Mouse (Mus musculus) heart, embryonic 15.5 days (tissue): ENCODE measurements around the gene Armt1. TPM values are rescaled to one million over a fixed set of nuclear protein-coding genes. Genes with fewer than 3 reads are reported as not detected.
"Not testable (repeated sequence)": the region's sequence is repeated elsewhere in the genome, so short reads cannot be mapped to it uniquely, and the experiment has no call there.

Source experiments
- ATAC-seq: fragments of 200-750 bp; cut with Nextera tagmentation; replicated peaks from 2 replicates; pipeline ENCODE4 v1.8.0; 2017; ENCODE audit warnings: low read depth, moderate TSS enrichment; ENCODE audit not compliant: insufficient number of reproducible peaks, insufficient read depth, low FRiP score
- H3K27ac ChIP-seq: fragments of 300-500 bp; sonication (generic); 2 replicates; pipeline ENCODE4 v1.5.1; 2015; ENCODE audit warnings: mild to moderate bottlenecking, inconsistent platforms
- H3K27me3 ChIP-seq: fragments of 300-500 bp; sonication (generic); 2 replicates; pipeline ENCODE4 v1.6.1; 2015; ENCODE audit warnings: inconsistent platforms
- H3K36me3 ChIP-seq: fragments of 300-500 bp; sonication (generic); 2 replicates; pipeline ENCODE4 v1.6.1; 2015; ENCODE audit warnings: mild to moderate bottlenecking, inconsistent platforms
- H3K4me1 ChIP-seq: fragments of 300-500 bp; sonication (generic); replicated peaks from 2 replicates; pipeline ENCODE4 v1.6.1; 2015; ENCODE audit warnings: inconsistent platforms
- H3K4me2 ChIP-seq: fragments of 300-500 bp; sonication (generic); 2 replicates; pipeline ENCODE4 v1.6.1; 2015; ENCODE audit warnings: inconsistent platforms, mild to moderate bottlenecking, moderate library complexity
- H3K4me3 ChIP-seq: fragments of 300-500 bp; sonication (generic); 2 replicates; pipeline ENCODE4 v1.5.1; 2015; ENCODE audit warnings: mild to moderate bottlenecking, inconsistent platforms
- H3K9ac ChIP-seq: fragments of 300-500 bp; sonication (generic); 2 replicates; pipeline ENCODE4 v1.6.1; 2015; ENCODE audit warnings: mild to moderate bottlenecking, inconsistent platforms
- H3K9me3 ChIP-seq: fragments of 300-500 bp; sonication (generic); replicated peaks from 2 replicates; pipeline ENCODE4 v1.6.1; 2016; ENCODE audit warnings: inconsistent platforms
- WGBS: fragments of 180-500 bp; shearing (Covaris S2); methylation state at CpG from one replicate; pipeline ENCODE4 v1.1.7; 2015; ENCODE audit warnings: mixed read lengths; 5-methylcytosine and 5-hydroxymethylcytosine counted together
- polyA plus RNA-seq: library from polyadenylated mRNA; unstranded; fragments of >200 nt; fragmentation: Nextera tagmentation; extraction: Ambion mirVana; gene quantifications from 2 replicates; pipeline ENCODE4 v1.2.1, GENCODE M21; 2015

The Armt1 gene
- polyA plus RNA-seq, 1 experiment from 2014 or later = 14.0 TPM

DNA sequence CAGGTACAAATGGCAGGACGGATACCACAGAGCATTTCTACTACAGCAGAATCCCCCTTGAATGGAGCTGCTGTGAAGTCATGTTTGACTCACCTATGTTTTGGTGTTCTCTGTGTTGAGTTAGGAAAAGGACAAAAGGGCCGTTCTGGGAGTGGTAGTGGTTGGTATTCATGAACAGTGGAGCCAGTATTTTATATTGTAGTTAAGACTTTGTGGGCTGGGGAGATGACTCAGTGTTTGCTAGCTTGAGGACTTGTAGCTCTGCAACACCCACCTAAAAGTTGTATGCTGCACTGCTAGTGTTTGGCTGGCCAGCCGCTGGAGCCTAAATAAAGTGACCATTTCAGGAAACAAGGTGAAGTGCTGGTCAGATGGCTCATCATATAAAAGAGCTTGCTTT, 36.9 kb upstream of the Armt1 start:
- H3K36me3 ChIP-seq = peaks cover 4% of the 10 kb centered on the region; the same call in 1 of the 2 replicates
- H3K9ac ChIP-seq = no peak overlapping the region
- no peaks in the 10 kb centered on the region for H3K9me3 ChIP-seq
- H3K27me3 ChIP-seq = no peaks in the 10 kb centered on the region
- H3K4me1 ChIP-seq = peaks cover 23% of the 10 kb centered on the region
- no peak overlapping the region for H3K27ac ChIP-seq
- no peak overlapping the region for H3K4me3 ChIP-seq
- no peak overlapping the region for H3K4me2 ChIP-seq
- WGBS = 88% methylated on average over 3 of the region's 3 CpGs
- ATAC-seq = no peak

DNA sequence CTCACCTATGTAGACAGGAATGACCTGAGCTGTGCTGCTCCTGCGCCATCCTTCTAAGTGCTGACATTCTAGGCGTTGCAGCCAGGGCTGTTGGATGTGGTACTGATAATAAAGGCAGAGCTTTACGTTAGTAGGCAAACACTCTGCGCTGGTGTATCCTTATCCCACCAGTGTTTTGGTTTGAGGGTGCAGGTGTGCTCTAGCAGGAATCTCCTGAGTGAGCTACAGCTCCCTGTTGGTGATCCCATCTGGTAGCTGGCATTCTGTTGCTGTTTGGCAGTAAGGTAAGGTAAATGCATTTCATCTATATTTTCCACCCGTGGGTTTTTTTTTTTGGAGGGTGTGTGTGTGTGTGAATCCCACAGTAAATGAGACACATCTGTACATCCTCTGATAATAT, 34.2 kb upstream of the Armt1 start:
- WGBS = 78% methylated on average over 5 of the region's 5 CpGs
- Histone ChIP-seq H3K27me3 (no peaks in the 10 kb centered on the region), H3K4me2 (no peak overlapping the region), H3K4me1 (peaks cover 6% of the 10 kb centered on the region; the same call in 1 of the 2 replicates), H3K9me3 (no peaks in the 10 kb centered on the region), H3K4me3 (no peak overlapping the region), H3K9ac (no peak overlapping the region), H3K27ac (no peak overlapping the region), H3K36me3 (peaks cover 12% of the 10 kb centered on the region)
- no peak for ATAC-seq

DNA sequence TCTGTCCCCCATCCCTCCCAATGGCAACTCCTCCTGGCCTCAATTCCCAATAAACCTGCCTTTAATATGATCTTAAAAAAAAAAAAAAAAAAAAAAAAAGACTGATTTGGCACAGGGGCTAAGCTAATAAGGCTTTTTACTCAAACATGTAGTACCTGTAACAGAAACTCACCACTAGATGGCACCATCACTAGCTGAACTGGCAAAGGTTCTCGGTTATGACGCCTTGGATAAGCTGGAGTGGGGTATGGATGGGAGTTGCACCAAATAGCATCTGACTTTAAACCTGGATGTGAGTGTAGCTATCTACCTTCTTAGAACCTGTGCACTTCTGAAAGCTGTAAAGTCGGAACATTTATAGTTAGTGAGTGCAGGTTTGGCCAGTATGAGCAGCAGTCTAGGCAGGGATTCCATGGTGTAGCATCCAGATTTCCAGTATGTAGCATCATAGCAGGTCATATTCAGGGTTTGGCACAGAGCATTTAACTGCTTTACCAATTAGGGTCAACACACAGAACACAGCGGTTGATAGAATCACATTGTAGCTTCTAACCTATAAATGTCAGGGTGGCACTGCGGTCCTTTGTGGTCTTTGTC, 27.3 kb upstream of the Armt1 start:
- Histone ChIP-seq H3K9me3 (no peaks in the 10 kb centered on the region), H3K27me3 (no peaks in the 10 kb centered on the region), H3K4me1 (peaks cover 15% of the 10 kb centered on the region), H3K4me2 (no peak overlapping the region), H3K4me3 (no peak overlapping the region), H3K36me3 (peaks cover 39% of the 10 kb centered on the region), H3K27ac (peak overlapping the region; percentile 66), H3K9ac (no peak overlapping the region)
- 0 out of 2 replicates have a peak, but pooled peaks have one; percentile 15 for ATAC-seq
- WGBS = 54% methylated on average over 5 of the region's 5 CpGs

DNA sequence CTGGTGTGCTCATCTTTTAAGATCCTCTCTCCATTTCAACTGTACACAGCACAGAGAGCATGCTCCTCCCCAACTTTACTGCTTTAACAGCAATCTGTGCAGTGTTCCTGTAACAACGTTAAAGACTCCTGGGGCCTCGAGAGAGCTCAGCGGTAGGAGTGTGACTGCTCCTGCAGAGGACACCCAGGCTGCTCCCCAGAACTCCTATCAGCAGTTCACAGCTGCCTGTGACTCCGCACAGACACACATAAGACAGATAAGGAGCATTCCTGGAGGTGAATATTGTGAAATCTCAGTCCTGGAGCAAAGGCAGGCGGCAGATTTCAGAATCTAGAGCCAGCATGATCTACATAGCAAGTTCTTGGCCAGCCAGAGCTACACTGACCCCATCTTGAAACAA, 26.8 kb upstream of the Armt1 start:
- ATAC-seq = peak; percentile 67
- Histone ChIP-seq H3K27me3 (no peaks in the 10 kb centered on the region), H3K4me1 (peaks cover 15% of the 10 kb centered on the region), H3K9ac (no peak overlapping the region), H3K36me3 (peaks cover 44% of the 10 kb centered on the region), H3K4me2 (no peak overlapping the region), H3K9me3 (no peaks in the 10 kb centered on the region), H3K4me3 (no peak overlapping the region), H3K27ac (peak overlapping the region; percentile 66)
- WGBS = 25% methylated on average over 5 of the region's 5 CpGs

DNA sequence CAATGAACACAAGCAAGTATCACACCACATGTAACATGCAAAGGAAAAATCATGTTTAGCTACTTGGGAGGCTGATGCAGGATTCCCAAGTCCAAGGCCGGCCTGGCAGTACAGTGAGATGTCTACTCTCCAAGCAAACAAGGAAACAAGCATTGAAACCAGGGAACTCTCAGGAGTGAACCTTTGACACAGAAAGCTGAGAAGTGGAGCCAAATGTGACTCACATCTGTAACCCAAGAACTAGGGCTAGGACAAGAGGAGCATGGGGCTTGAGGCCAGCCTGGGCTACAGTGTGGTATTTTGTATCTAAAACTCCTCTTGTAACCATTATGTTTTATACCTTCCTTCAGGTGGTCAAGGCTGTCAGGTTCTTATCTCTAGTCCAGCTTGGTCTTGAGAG, 25.1 kb upstream of the Armt1 start:
- H3K9ac ChIP-seq = no peak overlapping the region
- WGBS = 93% methylated on average over 1 of the region's 1 CpGs
- H3K27ac ChIP-seq = no peak overlapping the region
- no peaks in the 10 kb centered on the region for H3K27me3 ChIP-seq
- H3K36me3 ChIP-seq = peaks cover 53% of the 10 kb centered on the region
- ATAC-seq = no peak
- H3K4me3 ChIP-seq = no peak overlapping the region
- no peak overlapping the region for H3K4me2 ChIP-seq
- H3K9me3 ChIP-seq = no peaks in the 10 kb centered on the region
- H3K4me1 ChIP-seq = peaks cover 15% of the 10 kb centered on the region

DNA sequence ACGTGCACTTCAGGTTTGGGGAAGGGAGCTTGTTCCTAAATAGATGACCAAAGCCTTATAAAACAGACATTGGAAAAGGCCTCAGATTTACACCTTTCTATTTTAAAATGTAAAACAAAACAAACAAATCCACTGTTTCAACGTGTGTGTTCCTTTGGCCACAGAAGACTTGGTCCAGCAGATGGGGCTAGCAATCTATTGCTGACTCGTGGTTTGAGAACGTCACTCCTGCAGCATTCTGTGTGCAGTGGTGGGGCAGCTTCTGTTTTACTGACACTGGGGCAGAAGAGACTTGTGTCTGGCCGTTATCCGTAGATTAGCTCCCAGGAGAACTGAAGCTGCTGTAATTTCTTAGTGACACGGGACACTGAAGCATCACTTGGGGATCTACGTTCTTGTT, 7.0 kb upstream of the Armt1 start:
- Histone ChIP-seq H3K4me1 (peaks cover 8% of the 10 kb centered on the region), H3K9me3 (no peaks in the 10 kb centered on the region), H3K4me2 (no peak overlapping the region), H3K9ac (no peak overlapping the region), H3K36me3 (peaks cover 65% of the 10 kb centered on the region), H3K4me3 (no peak overlapping the region), H3K27ac (no peak overlapping the region), H3K27me3 (no peaks in the 10 kb centered on the region)
- WGBS = 75% methylated on average over 8 of the region's 8 CpGs
- no peak for ATAC-seq

DNA sequence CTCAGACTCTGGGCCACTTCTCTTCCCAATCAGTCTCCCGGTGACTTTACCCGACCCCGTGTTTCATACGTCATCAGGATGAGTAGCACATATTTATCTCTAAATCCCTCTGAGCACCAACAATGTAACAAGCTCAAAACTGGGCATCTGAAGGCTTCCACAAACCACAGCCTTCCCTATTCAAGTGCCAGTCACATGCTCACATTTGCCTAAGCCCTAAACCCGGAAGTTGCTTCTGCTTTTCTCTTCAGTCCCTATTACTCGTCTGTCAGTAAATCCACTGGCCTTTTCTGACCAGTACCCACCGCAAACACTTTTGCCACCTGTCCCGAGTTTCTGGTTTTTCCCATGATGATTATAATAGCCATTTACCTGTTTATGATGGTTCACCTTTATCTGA, 1.9 kb upstream of the Armt1 start:
- Histone ChIP-seq H3K27me3 (no peaks in the 10 kb centered on the region), H3K4me3 (peak overlapping the region; percentile 70), H3K27ac (peak overlapping the region; percentile 76), H3K9me3 (no peaks in the 10 kb centered on the region), H3K4me1 (peaks cover 23% of the 10 kb centered on the region), H3K9ac (peak overlapping the region; percentile 64; the same call in 1 of the 2 replicates), H3K36me3 (peaks cover 28% of the 10 kb centered on the region), H3K4me2 (peak overlapping the region; percentile 75)
- no peak for ATAC-seq
- 81% methylated on average over 8 of the region's 8 CpGs for WGBS

DNA sequence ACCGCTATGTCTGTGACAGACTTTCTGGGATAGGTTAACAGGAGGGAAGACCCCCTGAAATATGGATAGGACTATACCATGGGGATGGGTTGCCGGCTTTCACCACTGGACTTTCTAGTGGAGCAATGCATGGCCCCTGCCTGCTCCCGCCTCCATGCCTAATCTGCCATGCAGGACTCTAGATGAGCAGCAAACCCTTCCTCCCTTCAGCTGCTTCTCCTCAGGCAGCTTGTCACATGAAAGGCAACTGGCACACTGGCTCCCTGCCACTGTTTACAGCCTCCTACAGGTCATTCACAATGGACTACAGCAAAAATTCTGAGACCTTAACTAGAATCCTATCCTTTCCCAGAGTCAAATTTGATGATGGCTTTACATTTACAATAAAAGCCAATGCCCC, 1.4 kb upstream of the Armt1 start:
- H3K36me3 ChIP-seq = peaks cover 24% of the 10 kb centered on the region
- peaks cover 23% of the 10 kb centered on the region for H3K4me1 ChIP-seq
- 88% methylated on average over 3 of the region's 3 CpGs for WGBS
- no peaks in the 10 kb centered on the region for H3K27me3 ChIP-seq
- H3K27ac ChIP-seq = peak overlapping the region; percentile 76
- H3K9me3 ChIP-seq = no peaks in the 10 kb centered on the region
- H3K4me3 ChIP-seq = peak overlapping the region; percentile 70
- peak overlapping the region; percentile 75 for H3K4me2 ChIP-seq
- no peak for ATAC-seq
- H3K9ac ChIP-seq = peak overlapping the region; percentile 64

DNA sequence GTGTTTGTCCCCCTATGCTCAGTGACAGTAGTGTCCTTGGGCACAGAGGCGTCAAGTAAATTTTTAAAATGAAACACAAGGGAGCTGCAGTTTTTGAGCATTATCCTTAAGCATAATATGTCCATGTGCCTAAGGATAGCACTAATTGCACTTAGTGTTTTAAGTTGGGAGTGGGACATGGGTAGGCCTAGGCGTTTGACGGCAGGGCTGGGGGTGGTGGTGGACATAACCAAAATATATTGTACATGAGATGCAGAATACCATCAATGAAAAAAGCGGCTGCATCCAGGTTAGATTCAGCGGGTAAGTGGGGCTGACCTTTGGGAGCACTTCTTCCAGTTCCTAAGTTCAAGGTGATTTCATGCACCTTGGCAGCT, 533 bp upstream of the Armt1 start:
- ATAC-seq = 0 out of 2 replicates have a peak, but pooled peaks have one; percentile 0
- peaks cover 23% of the 10 kb centered on the region for H3K4me1 ChIP-seq
- WGBS = 9% methylated on average over 5 of the region's 5 CpGs
- no peaks in the 10 kb centered on the region for H3K27me3 ChIP-seq
- peak overlapping the region; percentile 70 for H3K4me3 ChIP-seq
- peak overlapping the region; percentile 75 for H3K4me2 ChIP-seq
- H3K9ac ChIP-seq = peak overlapping the region; percentile 64
- H3K9me3 ChIP-seq = no peaks in the 10 kb centered on the region
- peak overlapping the region; percentile 76 for H3K27ac ChIP-seq
- peaks cover 15% of the 10 kb centered on the region; the same call in 1 of the 2 replicates for H3K36me3 ChIP-seq

DNA sequence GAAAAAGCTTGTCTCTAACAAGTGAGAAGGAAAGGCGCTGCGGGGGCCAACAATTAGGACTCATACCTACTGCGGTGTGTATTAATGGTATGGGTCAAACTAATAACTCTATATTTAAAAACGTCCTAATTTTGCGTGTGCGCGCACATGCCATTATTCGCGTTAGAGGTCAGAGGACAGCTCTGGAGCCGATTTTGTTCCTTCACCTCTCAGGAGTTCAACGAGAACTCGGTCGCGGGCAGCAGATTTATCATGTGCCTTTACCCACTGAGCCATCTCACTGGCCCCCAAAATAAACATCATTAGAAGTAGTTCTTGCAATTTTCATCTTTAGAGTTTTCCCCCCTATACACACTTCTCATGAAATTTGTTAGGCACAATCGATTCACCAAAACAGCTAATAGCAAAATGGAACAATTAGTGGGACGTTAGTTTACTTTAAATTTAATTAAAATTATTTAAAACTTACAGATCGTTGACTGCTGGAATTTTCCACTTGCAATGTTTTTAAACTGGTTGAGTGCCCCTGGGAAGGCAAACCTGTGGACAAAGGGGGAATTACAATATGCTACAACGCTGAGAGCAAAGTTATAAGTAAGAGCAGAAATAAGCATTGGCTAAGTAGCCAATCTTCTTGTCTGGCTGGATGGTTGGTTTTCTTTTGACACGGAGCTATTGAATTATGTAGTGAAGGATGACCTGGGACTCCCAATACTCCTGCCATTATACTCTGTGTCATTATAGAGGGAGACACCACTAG, 909 bp downstream of the Armt1 start:
- 9% methylated on average over 19 of the region's 19 CpGs for WGBS
- ATAC-seq = no peak

DNA sequence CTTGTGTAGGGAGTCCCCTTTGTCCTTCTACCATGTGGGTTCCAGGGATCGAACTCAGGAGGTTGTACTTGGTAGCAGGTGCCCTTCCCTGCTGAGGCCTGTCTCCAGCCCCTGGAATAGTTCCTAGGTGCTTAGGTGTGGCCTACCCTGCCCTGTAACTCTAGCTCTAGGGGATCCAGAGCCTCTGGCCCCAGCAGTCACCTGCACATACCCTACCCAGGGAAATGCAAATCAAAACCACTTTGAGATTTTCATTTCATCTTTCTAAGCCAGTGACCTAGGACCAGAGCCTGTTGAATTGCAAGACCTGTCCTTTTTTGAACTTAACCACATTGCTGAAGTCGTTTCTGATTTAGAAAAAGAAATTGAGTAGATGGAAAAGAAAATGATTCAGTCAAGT, 1.6 kb downstream of the Armt1 start:
- H3K9ac ChIP-seq, H3K4me2 ChIP-seq, H3K27ac ChIP-seq: not testable (repeated sequence)

More for the DNA sequence above, 909 bp downstream of the Armt1 start:
- peak overlapping the region; percentile 70 for H3K4me3 ChIP-seq
- peaks cover 23% of the 10 kb centered on the region for H3K4me1 ChIP-seq
- no peaks in the 10 kb centered on the region for H3K9me3 ChIP-seq
- H3K9ac ChIP-seq = peak overlapping the region; percentile 71
- peak overlapping the region; percentile 90 for H3K27ac ChIP-seq
- peak overlapping the region; percentile 56 for H3K4me2 ChIP-seq
- H3K27me3 ChIP-seq = no peaks in the 10 kb centered on the region
- peaks cover 7% of the 10 kb centered on the region; the same call in 1 of the 2 replicates for H3K36me3 ChIP-seq

More for the DNA sequence above, 1.6 kb downstream of the Armt1 start:
- H3K36me3 ChIP-seq, H3K9me3 ChIP-seq, H3K27me3 ChIP-seq, ATAC-seq, H3K4me3 ChIP-seq: not testable (repeated sequence)
- H3K4me1 ChIP-seq = peaks cover 23% of the 10 kb centered on the region
- 75% methylated on average over 2 of the region's 2 CpGs for WGBS
